Mouse (Mus musculus) Patski (cell line): Measurements from ENCODE around the gene Serpinf2. TPM values are rescaled to one million over a fixed set of nuclear protein-coding genes. Genes with fewer than 3 reads are reported as not detected.
A peak's percentile ranks its signal among the peaks of the same experiment; 100 is the strongest.
"Not testable (repeated sequence)": the region's sequence is repeated elsewhere in the genome, so short reads cannot be mapped to it uniquely, and the experiment has no call there.

ENCODE experiments used
- ATAC-seq: fragments of 100-300 bp; one replicate; pipeline ENCODE4 v1.8.0; 2021
- CTCF ChIA-PET: fragments of 350-600 bp; sonication (Branson Sonifier 250); formaldehyde crosslinking; loops from one replicate; lab custom pipeline; 2022; ENCODE audit warnings: inconsistent platforms; lab: Charles Lee
- POLR2A ChIA-PET: fragments of 350-600 bp; sonication (Branson Sonifier 250); formaldehyde crosslinking; loops from one replicate; lab custom pipeline; 2022; ENCODE audit warnings: antibody characterized with exemption, inconsistent platforms; lab: Charles Lee
- DNase-seq: peaks from one replicate; pipeline ENCODE4 v3.0.0-alpha.2; 2011; ENCODE audit warnings: low read depth, low spot score
- H3K27me3 ChIP-seq: fragments of 371-371 bp; one replicate; pipeline ENCODE4 v1.5.1; 2021
- CTCF ChIP-seq: fragments of 100-300 bp; IDR thresholded peaks from one replicate; pipeline ENCODE4 v1.5.1; 2021
- in situ Hi-C: fragments of 300-500 bp; cut with MboI; formaldehyde crosslinking; loops from 3 replicates; pipeline ENCODE4 v1.11.1; 2018; ENCODE audit warnings: low pct_unique_long_range_greater_than_20kb, mixed read lengths
- polyA plus RNA-seq: library from polyadenylated mRNA; unstranded; gene quantifications from one replicate; pipeline ENCODE4 v1.2.3, GENCODE M21; 2021

The Serpinf2 gene
- polyA plus RNA-seq, 1 experiment from 2014 or later, result 0.04 TPM

DNA sequence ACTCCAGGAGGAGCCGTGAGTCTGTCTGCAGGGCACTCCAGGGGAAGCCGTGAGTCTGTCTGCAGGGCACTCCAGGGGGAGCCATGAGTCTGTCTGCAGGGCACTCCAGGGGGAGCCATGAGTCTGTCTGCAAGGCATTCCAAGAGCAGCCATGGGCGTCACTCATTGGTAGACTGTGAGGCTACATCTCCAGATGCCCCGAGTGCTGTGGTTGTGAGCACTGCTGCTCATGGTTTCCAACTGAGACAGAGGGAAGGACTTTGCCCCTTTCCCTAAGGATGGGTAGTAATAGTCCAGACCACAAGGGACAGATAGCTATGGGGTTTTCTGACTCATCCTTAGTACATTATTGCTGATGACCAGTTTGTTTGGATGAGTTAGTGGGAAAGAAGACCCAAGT, 33.3 kb downstream of the Serpinf2 start:
- peak; percentile 19 for ATAC-seq
- ChIA-PET POLR2A (no interaction called here), CTCF (interaction anchor here (1.1 to 2.0 kb wide), 5 partner anchors 16 to 53 kb away, joined by 3 to 9 read pairs (median 5); partner anchors contain the start of gene Wdr81)
- TF ChIP-seq CTCF, result no peak
- H3K27me3 ChIP-seq, result no peaks in the 10 kb centered on the region
- in situ Hi-C loops, result loop anchor here (10.0 kb wide), 1 partner anchor 99 kb away; no protein-coding TSS in a partner anchor
- peak; percentile 56 for DNase-seq

DNA sequence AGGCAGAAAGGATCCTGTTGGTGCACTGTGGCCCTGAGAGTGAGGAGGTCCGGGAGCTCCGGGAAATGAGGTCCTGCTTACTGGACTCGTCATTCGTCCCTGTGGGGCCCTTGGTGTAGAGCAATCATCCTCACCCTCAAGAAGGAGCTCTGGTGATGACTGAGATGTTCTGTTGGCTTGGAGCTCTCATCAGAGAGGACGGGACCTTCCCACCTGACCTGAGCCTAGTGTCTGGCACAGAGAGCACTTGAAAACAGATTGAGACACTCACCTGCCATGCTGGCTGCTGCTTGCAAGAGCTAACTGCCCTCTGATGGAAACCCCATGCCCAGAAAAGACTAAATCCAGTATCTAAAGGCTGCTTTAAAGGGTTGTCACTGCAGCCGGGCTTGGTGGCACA, 34.6 kb downstream of the Serpinf2 start:
- no peaks in the 10 kb centered on the region for H3K27me3 ChIP-seq
- CTCF ChIA-PET, result interaction anchor here (0.8 to 3.7 kb wide), 5 partner anchors 49 to 226 kb away, joined by 3 to 42 read pairs (median 6); partner anchors contain the start of genes Rilp, Rtn4rl1, Scarf1 and Wdr81
- POLR2A ChIA-PET, result interaction anchor here (1.4 to 4.1 kb wide), 2 partner anchors 55 to 60 kb away, joined by 4 to 25 read pairs; partner anchors contain the start of gene Tlcd2
- in situ Hi-C loops, result loop anchor here (5.0 to 10.0 kb wide), 2 partner anchors 58 to 100 kb away; partner anchors contain the start of gene Tlcd2
- TF ChIP-seq CTCF, result no peak
- DNase-seq, result no peak
- no peak for ATAC-seq

DNA sequence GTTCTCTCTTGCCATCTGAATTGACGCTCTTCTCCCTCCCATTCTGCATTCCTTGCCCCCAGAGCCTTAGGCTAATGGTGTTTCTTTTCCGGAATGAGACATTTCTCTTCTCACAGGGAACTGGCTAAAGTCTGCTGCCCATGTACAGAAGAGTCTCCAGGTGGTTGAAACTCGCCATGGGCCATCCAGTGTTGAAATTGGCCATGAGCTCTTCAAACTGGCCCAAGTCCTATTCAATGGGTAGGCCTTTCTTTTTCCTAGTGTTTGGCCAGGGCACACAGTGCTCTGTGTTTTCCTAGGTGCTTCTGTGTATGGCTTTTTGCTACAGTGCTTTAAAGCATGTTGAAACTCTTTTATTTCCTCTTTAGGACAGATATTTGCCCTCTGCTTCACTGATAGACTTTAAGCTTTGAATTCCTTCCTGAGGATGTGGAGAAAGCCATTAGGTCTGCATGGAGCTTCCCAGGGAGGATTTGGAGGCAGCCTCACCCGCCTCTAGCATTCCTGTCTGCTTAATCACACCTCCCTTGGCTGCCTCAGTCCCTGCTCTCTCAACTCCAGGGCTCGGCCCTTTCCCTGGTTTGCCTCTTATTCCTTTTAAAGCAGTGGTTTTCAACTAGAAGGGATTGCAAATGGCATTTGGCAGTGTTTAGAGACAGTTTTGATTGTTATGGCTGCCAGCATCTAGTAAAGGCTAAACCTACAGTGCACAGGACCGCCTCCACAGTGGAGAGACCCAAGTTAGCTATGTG, 35.9 kb downstream of the Serpinf2 start:
- ChIA-PET POLR2A (interaction anchor here (1.3 to 4.1 kb wide), 5 partner anchors 13 to 61 kb away, joined by 3 to 25 read pairs (median 4); partner anchors contain the start of genes Tlcd2 and Wdr81), CTCF (interaction anchor here (0.9 to 4.3 kb wide), 12 partner anchors 8 to 168 kb away, joined by 3 to 42 read pairs (median 5); partner anchors contain the start of genes Rilp, Scarf1, Serpinf2 and Tlcd2)
- ATAC-seq (peak; percentile 70), DNase-seq (peak; percentile 71)
- TF ChIP-seq CTCF, result no peak
- in situ Hi-C loops, result loop anchor here (5.0 to 10.0 kb wide), 2 partner anchors 59 to 101 kb away; partner anchors contain the start of gene Tlcd2
- no peaks in the 10 kb centered on the region for H3K27me3 ChIP-seq

DNA sequence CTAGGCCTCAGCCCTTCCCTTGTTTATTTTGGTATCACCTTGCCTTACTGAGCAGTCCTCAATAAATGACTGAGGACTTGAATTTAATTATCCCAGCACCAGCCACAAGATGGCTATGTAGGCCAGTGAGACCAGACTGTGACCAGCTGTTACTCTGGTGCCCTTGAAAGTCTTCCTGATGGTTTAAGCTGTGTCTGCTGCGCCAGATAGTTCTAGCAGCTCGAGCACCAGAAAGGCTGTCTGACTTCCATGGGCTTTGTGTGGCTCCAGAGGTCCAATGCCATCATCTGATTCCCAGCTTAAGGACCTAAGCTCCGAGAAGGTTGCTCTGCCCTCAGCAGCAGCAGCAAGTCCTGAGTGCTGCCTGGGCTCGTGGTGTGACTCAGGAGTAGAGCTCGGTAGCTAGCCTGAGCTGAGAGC, 37.1 kb downstream of the Serpinf2 start:
- peak; percentile 20 for ATAC-seq
- POLR2A ChIA-PET, result interaction anchor here (1.2 to 4.1 kb wide), 4 partner anchors 12 to 218 kb away, joined by 3 to 25 read pairs (median 6); partner anchors contain the start of gene Tlcd2
- TF ChIP-seq CTCF, result peak; percentile 88
- H3K27me3 ChIP-seq, result no peaks in the 10 kb centered on the region
- CTCF ChIA-PET, result interaction anchor here (0.6 to 4.3 kb wide), 18 partner anchors 8 to 170 kb away, joined by 3 to 42 read pairs (median 4); partner anchors contain the start of genes Prpf8, Rilp, Scarf1 and Tlcd2
- in situ Hi-C loops, result loop anchor here (5.0 to 10.0 kb wide), 2 partner anchors 60 to 103 kb away; partner anchors contain the start of gene Tlcd2
- peak; percentile 49 for DNase-seq

DNA sequence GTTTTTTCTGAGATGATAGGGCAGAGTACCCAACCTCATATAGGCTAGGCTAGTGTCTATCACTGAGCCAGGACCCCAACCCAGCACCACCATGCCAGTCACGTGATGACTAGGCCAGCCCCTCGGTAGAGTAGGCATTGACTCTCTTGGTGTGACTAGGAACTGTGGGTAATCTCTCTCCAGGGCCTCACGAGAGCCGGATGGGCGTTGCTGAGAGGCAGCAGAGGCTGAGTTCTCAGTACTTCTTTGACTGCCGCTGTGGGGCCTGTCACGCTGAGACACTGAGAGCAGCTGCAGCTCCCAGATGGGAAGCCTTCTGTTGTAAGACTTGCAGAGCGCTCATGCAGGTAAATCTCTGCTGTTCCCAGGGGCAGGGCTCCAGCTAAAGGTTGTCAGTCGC, 39.3 kb downstream of the Serpinf2 start:
- in situ Hi-C loops, result loop anchor here (5.0 to 10.0 kb wide), 2 partner anchors 62 to 105 kb away; partner anchors contain the start of gene Tlcd2
- no peaks in the 10 kb centered on the region for H3K27me3 ChIP-seq
- no peak for TF ChIP-seq CTCF
- ATAC-seq, result no peak
- no peak for DNase-seq
- ChIA-PET POLR2A (interaction anchor here (0.7 kb wide), 1 partner anchor 153 kb away, joined by 8 read pairs; no protein-coding TSS in a partner anchor), CTCF (interaction anchor here (1.1 to 4.3 kb wide), 2 partner anchors 13 to 59 kb away, joined by 3 to 36 read pairs; partner anchors contain the start of gene Tlcd2)

DNA sequence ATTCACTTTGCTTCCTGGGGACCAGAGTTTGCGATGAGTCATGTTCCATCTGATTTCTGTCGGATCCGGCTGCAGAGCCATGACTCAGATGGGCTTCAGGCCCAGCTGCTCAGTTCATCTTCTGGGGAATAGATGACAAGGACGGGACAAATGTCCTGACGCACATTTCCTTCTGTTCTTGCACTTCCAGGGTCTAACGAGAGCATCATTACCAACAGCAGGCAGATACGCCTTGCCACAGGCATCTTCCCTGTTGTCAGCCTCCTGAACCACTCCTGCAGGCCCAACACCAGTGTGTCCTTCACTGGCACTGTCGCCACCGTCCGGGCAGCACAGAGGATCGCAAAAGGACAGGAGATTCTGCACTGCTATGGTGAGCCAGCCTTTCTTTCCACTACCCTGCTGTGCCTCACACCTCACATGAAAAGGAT, 40.0 kb downstream of the Serpinf2 start:
- H3K27me3 ChIP-seq, result no peaks in the 10 kb centered on the region
- CTCF ChIA-PET, result interaction anchor here (1.1 kb wide), 1 partner anchor 13 kb away, joined by 3 read pairs; no protein-coding TSS in a partner anchor
- TF ChIP-seq CTCF, result no peak
- DNase-seq (no peak), ATAC-seq (peak; percentile 41)
- in situ Hi-C loops, result loop anchor here (5.0 to 10.0 kb wide), 2 partner anchors 175 to 217 kb away; no protein-coding TSS in a partner anchor
- POLR2A ChIA-PET, result no interaction called here

DNA sequence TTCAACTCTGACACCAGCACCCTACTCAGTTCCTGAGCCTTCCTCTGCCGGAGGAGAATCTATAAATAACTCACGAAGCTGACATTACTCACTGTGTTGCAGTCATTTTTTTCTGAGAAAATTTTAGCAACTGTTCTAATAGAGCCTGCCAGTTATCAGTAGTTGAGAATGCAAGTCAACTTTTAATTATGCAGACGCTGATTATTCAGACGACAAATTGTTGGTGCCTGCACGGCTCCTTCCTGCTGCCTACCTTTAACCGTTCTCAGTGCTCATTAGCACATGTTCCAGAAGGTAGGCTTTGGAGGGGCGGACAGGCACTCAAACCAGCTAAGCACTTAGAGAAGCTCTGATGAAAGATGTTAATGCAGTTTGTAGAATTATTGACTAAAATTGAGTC, 41.9 kb downstream of the Serpinf2 start:
- in situ Hi-C loops, result loop anchor here (5.0 to 10.0 kb wide), 2 partner anchors 177 to 215 kb away; no protein-coding TSS in a partner anchor
- TF ChIP-seq CTCF, result no peak
- CTCF ChIA-PET, result interaction anchor here (1.5 to 1.6 kb wide), 2 partner anchors 10 to 31 kb away, joined by 3 to 4 read pairs; no protein-coding TSS in a partner anchor
- H3K27me3 ChIP-seq, result no peaks in the 10 kb centered on the region
- ATAC-seq, result no peak
- POLR2A ChIA-PET, result no interaction called here
- no peak for DNase-seq

DNA sequence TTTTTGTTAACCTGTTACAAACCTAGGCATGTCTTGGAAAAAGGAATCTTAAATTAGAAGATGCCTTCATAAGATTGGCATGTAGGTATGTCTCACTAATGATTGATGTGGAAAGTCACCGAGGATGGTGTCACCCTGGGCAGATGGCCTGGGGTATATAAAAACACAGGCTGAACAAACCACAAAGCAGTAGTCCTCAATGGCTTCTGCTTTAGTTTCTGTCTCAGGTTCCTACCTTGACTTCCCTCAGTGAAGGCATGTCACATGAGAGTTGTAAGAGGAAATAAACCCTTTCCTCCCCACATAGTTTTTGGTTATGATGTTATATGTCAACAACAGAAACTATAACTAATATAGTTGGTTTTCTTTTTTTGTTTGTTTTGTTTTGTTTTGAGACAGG, 43.8 kb downstream of the Serpinf2 start:
- DNase-seq (no peak), ATAC-seq (no peak)
- TF ChIP-seq CTCF, result no peak
- in situ Hi-C loops, result loop anchor here (5.0 to 10.0 kb wide), 2 partner anchors 179 to 213 kb away; no protein-coding TSS in a partner anchor
- H3K27me3 ChIP-seq, result no peaks in the 10 kb centered on the region
- ChIA-PET CTCF (no interaction called here), POLR2A (no interaction called here)

DNA sequence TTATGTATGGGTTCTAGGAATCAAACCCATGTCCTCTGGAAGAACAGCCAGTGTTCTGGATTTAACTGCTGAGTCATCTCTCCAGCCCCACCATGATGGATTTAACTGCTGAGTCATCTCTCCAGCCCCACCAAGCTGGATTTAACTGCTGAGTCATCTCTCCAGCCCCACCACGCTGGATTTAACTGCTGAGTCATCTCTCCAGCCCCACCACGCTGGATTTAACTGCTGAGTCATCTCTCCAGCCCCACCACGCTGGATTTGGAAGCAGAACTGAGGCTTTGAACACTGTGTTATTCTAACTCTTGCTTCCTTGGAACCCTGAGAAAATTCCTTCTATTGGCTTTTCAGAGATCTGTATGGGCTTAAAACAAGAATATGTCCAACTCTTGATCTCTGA, 55.9 kb downstream of the Serpinf2 start:
- CTCF ChIA-PET, POLR2A ChIA-PET, ATAC-seq: not testable (repeated sequence)

More for the DNA sequence above, 55.9 kb downstream of the Serpinf2 start:
- H3K27me3 ChIP-seq, DNase-seq, in situ Hi-C loops: not testable (repeated sequence)

Other genes starting within 250 kb of the Serpinf2 start
- 43.1 TPM for gene Dph1, start 248.3 kb downstream of the Serpinf2 start, polyA plus RNA-seq
- 18.7 TPM for gene Rtn4rl1, start 245.8 kb downstream of the Serpinf2 start, polyA plus RNA-seq
- gene Rpa1, start 91.3 kb downstream of the Serpinf2 start, polyA plus RNA-seq, result 64.8 TPM
- gene Smyd4, start 91.2 kb downstream of the Serpinf2 start, polyA plus RNA-seq, result 10.4 TPM
- 2.5 TPM for gene Serpinf1, start 16.9 kb downstream of the Serpinf2 start, polyA plus RNA-seq
- gene Wdr81, start 15.1 kb upstream of the Serpinf2 start, polyA plus RNA-seq, result 28.9 TPM
- 0.85 TPM for gene Tlcd2, start 22.1 kb upstream of the Serpinf2 start, polyA plus RNA-seq
- 132 TPM for gene Prpf8, start 47.2 kb upstream of the Serpinf2 start, polyA plus RNA-seq
- gene Rilp, start 70.5 kb upstream of the Serpinf2 start, polyA plus RNA-seq, result 1.4 TPM
- gene Scarf1, start 73.9 kb upstream of the Serpinf2 start, polyA plus RNA-seq, result 0.17 TPM
- 10.0 TPM for gene Slc43a2, start 92.1 kb upstream of the Serpinf2 start, polyA plus RNA-seq
- 141 TPM for gene Pitpna, start 148.5 kb upstream of the Serpinf2 start, polyA plus RNA-seq
- 32.9 TPM for gene Inpp5k, start 191.4 kb upstream of the Serpinf2 start, polyA plus RNA-seq
- gene Myo1c, start 210.9 kb upstream of the Serpinf2 start, polyA plus RNA-seq, result 121 TPM
- gene Crk, start 239.7 kb upstream of the Serpinf2 start, polyA plus RNA-seq, result 116 TPM